Mouse (Mus musculus) adrenal gland, postnatal 36 days (tissue): Measurements from ENCODE around the gene Gkap1. TPM values are rescaled to one million over a fixed set of nuclear protein-coding genes. Genes with fewer than 3 reads are reported as not detected.

ENCODE experiments used
- DNase-seq, 2 experiments: peaks; one replicate each; pipeline ENCODE4 v3.0.0; 2021; ENCODE audit warnings: mixed read lengths in 1 of 2
- long read RNA-seq, 2 experiments: library from polyadenylated mRNA; stranded (forward); transcript quantifications; one replicate each; pipeline ENCODE4 v2.0.0; 2021; ENCODE audit warnings: borderline sequencing depth in 2 of 2
- total RNA-seq, 2 experiments: library from RNA; stranded (reverse); gene quantifications; 2 replicates each; pipeline ENCODE4 v1.2.3; 2021

Gene Gkap1
- 10 to 100 TPM; 42.6 to 91.2 TPM for total RNA-seq
- long read RNA-seq, experiment 1, transcript Gkap1-201 (12 exons, 1,523 nt) = major isoform, 27 of 51 reads
- long read RNA-seq, experiment 1, partial matches to known transcripts = 12 of 51 reads
- long read RNA-seq, experiment 1, other reads (novel, unspliced or antisense) = 11 of 51 reads
- long read RNA-seq, experiment 2, transcript Gkap1-201 (12 exons, 1,523 nt) = major isoform, 10 of 17 reads
- long read RNA-seq, experiment 2, partial matches to known transcripts = 1 of 17 reads
- long read RNA-seq, experiment 2, other reads (novel, unspliced or antisense) = 6 of 17 reads

- no peak for DNase-seq
Observed at GRCm38 (mm10) chr13:58275599-58275998, at the start of gene Gkap1. Gene Gkap1, minus strand, starts transcription at chr13:58275699.

DNA sequence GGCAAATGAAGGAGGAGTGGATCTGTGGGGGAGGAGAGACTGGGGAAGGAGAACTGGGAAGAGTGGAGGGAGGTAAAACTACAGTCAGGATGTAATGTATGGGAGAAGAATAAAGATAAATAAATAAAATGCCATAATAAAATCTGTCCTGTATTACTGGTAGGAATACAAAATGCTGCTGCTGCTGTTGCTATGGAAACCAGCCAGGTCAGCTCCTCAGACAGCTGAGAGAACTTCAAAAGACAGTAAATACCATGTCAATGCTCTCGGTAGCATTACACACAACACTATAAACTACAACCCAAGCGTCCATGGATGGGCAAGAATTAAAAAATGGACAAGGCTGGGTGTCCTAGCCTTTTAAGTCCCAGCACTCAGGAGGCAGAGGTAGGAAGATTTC, 42.3 kb upstream of the Gkap1 start:
- no peak for DNase-seq

DNA sequence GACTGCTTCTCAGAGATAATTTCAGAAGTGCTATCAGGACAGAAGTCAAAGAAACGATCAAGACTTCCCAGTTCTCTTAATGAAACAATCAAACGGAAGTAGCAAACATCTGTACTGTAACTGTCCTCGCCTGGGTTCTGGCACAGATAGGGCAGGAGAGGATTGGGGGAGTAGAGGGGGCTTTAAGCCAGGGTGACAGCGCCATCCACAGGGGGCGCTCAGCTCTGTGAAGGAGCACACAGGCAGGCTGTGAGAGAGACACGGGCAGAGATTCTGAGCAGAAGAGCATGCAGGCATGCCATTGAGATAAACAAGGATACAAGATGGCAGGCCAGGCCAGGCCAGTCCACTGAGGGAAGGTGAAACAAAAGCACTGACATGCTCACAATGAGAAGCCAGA, 39.5 kb upstream of the Gkap1 start:
- no peak for DNase-seq

DNA sequence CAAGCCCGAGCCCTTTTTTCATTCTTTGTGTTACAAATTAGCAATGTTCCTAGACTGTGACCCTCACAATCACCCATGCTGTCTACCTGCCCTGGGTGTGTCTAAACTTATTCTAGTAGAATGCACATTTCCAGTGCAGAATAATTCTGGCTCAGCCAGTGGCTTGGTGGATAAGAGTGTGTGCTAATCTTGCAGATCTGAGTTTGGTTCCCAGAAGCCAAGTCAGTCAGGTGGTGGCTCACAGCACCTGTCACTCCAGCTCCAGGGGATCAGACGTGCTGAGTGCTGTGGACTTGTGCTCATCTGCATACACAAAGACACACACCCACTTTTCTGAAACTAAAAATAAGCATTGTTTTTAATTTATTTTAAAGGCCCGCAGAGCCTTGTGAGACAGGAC, 38.3 kb upstream of the Gkap1 start:
- DNase-seq = no peak

DNA sequence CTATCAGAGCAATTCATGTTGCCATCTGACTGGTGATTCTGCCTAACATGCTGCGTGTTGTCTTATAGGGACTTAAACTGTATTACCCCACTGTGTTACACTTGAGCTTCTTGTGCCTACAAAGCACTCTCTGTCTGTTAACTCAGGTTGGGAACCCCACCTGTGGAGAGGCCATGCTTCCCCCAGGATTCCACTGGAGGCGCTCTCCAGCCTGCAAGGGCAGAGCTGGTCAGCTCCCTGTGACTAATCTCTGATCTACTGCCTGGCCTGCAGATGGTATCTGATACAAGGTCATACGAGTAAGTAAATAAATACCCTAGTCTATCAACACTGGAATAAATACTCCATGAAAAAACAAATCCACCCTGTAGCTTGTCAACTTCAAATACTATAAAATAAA, 35.9 kb upstream of the Gkap1 start:
- peak; percentile 63 to 70 for DNase-seq

- no peak for DNase-seq
Observed at GRCm38 (mm10) chr13:58309499-58309898, 34.0 kb upstream of the Gkap1 start.

DNA sequence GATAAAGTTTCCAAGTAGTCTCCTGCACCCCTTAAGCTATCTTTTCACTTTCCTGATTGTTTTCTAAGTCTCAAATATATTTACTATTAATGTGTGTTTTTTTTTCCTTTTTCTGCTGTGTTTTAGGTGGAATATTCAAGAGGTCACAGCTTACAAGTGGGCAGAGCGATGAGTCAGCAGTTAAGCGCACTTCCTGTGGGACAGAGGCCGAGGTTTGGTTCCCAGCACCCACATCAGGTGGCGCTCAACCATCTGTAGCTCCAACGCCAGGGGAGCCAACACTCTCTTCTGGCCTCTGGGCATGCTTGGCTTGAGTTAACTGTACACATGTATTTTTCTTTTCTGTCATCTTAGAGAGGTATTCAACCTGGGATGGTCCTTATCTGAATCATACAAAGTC, 32.0 kb upstream of the Gkap1 start:
- DNase-seq = no peak

DNA sequence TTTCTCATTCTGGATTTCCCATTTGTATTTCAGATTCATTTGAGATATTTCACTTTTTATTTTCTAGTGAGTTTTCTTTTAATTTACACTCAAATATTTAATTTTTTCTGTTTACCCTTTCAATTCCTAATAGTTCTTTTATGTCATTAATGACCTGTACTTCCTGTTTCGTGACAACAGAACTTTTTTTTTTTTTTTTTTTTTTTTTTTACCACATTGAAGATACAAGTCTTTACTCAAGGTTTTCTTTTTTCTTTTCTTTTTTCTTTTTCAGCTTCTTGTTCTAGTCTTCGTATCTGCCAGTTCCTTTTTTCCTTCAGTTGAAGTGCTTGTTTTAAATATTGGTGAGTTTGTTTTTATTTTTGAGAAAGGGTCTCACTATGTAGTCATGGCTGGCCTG, 29.7 kb upstream of the Gkap1 start:
- no peak for DNase-seq

- no peak for DNase-seq
Observed at GRCm38 (mm10) chr13:58302421-58303145, 27.1 kb upstream of the Gkap1 start.

DNA sequence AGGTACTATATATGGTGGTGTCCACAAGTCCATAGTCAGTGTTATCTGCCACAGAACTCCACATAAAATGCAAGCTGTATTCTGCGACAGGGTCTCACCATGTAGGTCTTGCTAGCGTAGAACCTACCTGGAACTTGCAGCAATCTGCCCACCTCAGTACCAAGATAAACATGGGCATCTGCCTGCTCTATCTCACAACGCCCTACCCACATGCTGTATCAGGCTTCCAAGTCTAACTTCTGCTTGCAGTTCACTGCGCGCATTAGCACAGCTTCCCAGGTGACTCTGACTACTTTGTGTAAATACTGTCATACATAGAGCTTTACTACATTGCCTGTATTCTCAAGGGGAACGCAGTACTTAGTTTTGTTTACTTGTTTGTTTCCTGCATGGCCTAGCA, 26.5 kb upstream of the Gkap1 start:
- no peak for DNase-seq

GRCm38 (mm10) chr13:58298756-58299155, 23.3 kb upstream of the Gkap1 start:
- DNase-seq = no peak

GRCm38 (mm10) chr13:58295582-58295981, 20.1 kb upstream of the Gkap1 start:
- DNase-seq = no peak

DNA sequence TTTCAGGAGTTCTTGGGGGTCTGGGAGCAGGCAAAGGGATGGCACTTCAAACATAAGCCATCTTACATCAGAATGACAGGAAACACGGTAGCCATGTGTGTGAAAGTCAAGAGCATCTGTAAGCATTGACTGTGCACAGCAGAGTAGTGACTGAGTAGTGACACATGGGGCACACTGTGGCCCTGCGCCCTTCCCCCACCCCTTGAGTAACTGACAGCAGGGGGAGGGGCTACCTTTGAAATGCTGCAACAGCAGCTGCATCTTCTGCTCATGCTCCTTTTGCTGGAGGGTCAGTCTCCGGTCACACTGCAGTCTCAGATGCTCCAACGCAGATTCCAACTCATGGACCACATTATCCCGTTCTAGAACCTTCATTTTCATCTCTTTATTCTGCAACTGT, 17.3 kb upstream of the Gkap1 start:
- DNase-seq = peak in 1 of 2 experiments; percentile 26

DNA sequence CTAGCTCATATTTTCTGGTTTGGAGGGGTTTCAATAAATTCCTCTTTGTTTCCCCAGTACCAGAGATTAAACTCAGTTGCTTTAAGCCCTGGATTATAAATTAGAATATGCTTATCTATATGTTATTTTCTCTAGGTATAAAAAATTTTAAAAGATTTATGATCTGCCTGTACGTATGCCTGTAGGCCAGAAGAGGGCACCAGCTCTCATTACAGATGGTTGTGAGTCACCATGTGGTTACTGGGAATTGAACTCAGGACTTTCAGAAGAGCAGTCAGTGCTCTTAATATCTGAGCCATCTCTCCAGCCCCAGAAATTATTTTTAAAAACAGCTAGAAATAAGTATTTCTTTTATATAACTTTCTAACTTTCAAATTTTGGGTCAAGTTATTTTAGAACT, 13.8 kb upstream of the Gkap1 start:
- DNase-seq = no peak

DNA sequence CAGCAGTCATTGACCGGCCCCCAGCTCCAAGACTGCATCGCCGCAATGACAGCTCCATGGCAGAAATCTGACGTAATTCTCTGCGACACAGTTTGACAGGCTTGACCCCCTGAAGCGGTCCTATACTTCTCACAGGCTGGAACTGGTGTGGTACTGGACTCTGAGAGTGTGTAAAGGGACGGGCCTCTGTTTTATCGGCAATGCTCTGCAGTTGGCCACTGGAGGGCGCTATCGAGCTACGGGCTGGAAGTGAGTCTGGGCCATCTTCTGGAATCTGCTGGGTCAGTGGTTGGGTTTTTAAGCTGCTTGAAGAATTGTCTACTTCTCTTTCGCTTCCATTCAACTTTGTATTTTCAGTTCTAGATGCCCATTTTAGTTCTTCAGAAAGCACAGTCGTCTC, 12.3 kb upstream of the Gkap1 start:
- peak; percentile 91 for DNase-seq

- no peak for DNase-seq
Observed at GRCm38 (mm10) chr13:58283466-58283865, 8.0 kb upstream of the Gkap1 start.

DNA sequence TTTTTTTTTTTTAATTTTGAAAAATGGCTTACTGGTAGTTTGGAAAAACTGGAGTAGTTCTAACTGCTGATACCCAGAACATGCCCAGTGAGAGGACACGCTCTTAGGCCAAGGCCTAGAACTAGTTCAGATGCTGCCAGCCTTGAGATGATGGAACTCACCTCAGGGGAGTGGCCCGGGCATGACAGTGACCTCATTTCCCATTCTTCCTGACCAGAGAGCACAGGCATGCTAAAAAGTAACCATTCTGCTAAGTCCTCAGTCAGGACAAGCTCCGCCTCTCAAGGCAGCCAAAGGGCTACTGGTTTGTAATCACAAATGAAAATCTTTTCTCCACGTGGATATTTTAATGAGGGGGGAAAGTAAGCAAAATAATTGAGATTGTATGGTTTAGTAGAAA, 6.4 kb upstream of the Gkap1 start:
- no peak for DNase-seq

- no peak for DNase-seq
Observed at GRCm38 (mm10) chr13:58280528-58280927, 5.0 kb upstream of the Gkap1 start.

GRCm38 (mm10) chr13:58276256-58276655, 757 bp upstream of the Gkap1 start:
- DNase-seq = peak; percentile 32 to 71

DNA sequence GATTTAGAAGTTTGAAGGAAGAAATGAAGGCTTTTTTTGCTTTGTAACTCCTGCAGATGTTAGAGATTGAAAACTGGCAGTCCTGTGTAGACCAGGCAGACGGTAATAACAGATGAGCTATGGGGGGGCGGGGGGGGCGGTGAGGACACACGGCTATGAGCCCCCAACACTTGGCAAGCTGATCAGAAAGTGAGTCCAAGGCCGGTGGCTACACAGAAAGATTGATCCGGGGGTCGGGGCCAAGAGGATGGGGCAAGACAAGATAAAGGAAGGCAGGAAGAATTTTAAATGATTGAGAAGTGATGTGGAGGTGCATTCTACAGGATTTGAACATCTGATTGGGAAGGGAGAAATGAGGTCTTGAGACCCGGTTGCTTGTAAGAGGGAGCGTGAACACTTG, 423 bp downstream of the Gkap1 start:
- DNase-seq = no peak

GRCm38 (mm10) chr13:58274259-58274991, 1.1 kb downstream of the Gkap1 start:
- peak; percentile 87 to 88 for DNase-seq

GRCm38 (mm10) chr13:58273411-58274258, 1.9 kb downstream of the Gkap1 start:
- peak; percentile 48 to 68 for DNase-seq
